Mouse (Mus musculus) bone marrow, adult 2 months (tissue): ENCODE results near the gene Slc5a11.

ENCODE experiments used
- CTCF ChIP-seq: fragments of 200-500 bp; IDR thresholded peaks from 2 replicates; pipeline ENCODE4 v1.5.1; 2011; ENCODE audit warnings: low read length, control low read depth; ENCODE audit not compliant: control insufficient read depth, insufficient read depth
- POLR2A ChIP-seq: fragments of 200-500 bp; IDR thresholded peaks from 2 replicates; pipeline ENCODE4 v1.6.1; 2011; ENCODE audit warnings: low read depth, mild to moderate bottlenecking, control low read depth, low read length, borderline replicate concordance; ENCODE audit not compliant: control insufficient read depth

- TF ChIP-seq CTCF, result no peak
- no peak for TF ChIP-seq POLR2A
Observed at GRCm38 (mm10) chr7:123181787-123182701, 32.5 kb upstream of the Slc5a11 start.
